Mouse (Mus musculus): ENCODE data around the gene Wdhd1. TPM values are rescaled to one million over a fixed set of nuclear protein-coding genes. Genes with fewer than 3 reads are reported as not detected.

The Wdhd1 gene
- total RNA-seq, 2 experiments from 2014 or later: 6.6 to 8.8 TPM

- Histone ChIP-seq H3K4me3 (no peak overlapping the region), H3K27ac (no peak overlapping the region)
- DNase-seq (ENCODE audit: low spot score in 2 of 2): no peak
- TF ChIP-seq CTCF (conservative IDR thresholded peaks at IDR 0.05): no peak
Observed at GRCm38 (mm10) chr14:47206601-47207000, 70.1 kb downstream of the Wdhd1 start.

GRCm38 (mm10) chr14:47205270-47205972, 71.2 kb downstream of the Wdhd1 start:
- TF ChIP-seq CTCF (conservative IDR thresholded peaks at IDR 0.05): no peak
- H3K27ac ChIP-seq: no peak overlapping the region
- DNase-seq (ENCODE audit: low spot score in 2 of 2): no peak
- H3K4me3 ChIP-seq: no peak overlapping the region

GRCm38 (mm10) chr14:47197340-47197739, 79.3 kb downstream of the Wdhd1 start:
- peak in 1 of 2 experiments; percentile 68 for DNase-seq (ENCODE audit: low spot score in 2 of 2)
- TF ChIP-seq CTCF (conservative IDR thresholded peaks at IDR 0.05): no peak
- Histone ChIP-seq H3K4me3 (no peak overlapping the region; the same call in 1 of the 2 replicates), H3K27ac (peak overlapping the region; percentile 58; the same call in 1 of the 2 replicates)

GRCm38 (mm10) chr14:47196711-47197110, 79.9 kb downstream of the Wdhd1 start:
- TF ChIP-seq CTCF (conservative IDR thresholded peaks at IDR 0.05): no peak
- Histone ChIP-seq H3K4me3 (no peak overlapping the region; the same call in 1 of the 2 replicates), H3K27ac (peak overlapping the region; percentile 58; the same call in 1 of the 2 replicates)
- no peak for DNase-seq (ENCODE audit: low spot score in 2 of 2)

- TF ChIP-seq CTCF (conservative IDR thresholded peaks at IDR 0.05): peak; percentile 37
- DNase-seq (ENCODE audit: low spot score in 2 of 2): no peak
- no peak overlapping the region for H3K27ac ChIP-seq
- no peak overlapping the region for H3K4me3 ChIP-seq
Observed at GRCm38 (mm10) chr14:47194096-47194495, 82.6 kb downstream of the Wdhd1 start.

GRCm38 (mm10) chr14:47193506-47193905, 83.2 kb downstream of the Wdhd1 start:
- Histone ChIP-seq H3K27ac (no peak overlapping the region), H3K4me3 (no peak overlapping the region)
- TF ChIP-seq CTCF (conservative IDR thresholded peaks at IDR 0.05): no peak
- no peak for DNase-seq (ENCODE audit: low spot score in 2 of 2)

- Histone ChIP-seq H3K27ac (no peak overlapping the region), H3K4me3 (no peak overlapping the region)
- no peak for DNase-seq (ENCODE audit: low spot score in 2 of 2)
- no peak for TF ChIP-seq CTCF (conservative IDR thresholded peaks at IDR 0.05)
Observed at GRCm38 (mm10) chr14:47191861-47192260, 84.8 kb downstream of the Wdhd1 start.

Other genes with a start within 250 kb of the Wdhd1 start
- 1 to 10 TPM; 1.1 to 1.9 TPM for gene Gch1, start 87.4 kb downstream of the Wdhd1 start, total RNA-seq (2021)
- gene Socs4, start 74 bp upstream of the Wdhd1 start, total RNA-seq (2021): 10 to 100 TPM; 11.1 to 11.8 TPM
- 10 to 100 TPM; 55.1 to 59.2 TPM for gene Mapk1ip1l, start 21.4 kb upstream of the Wdhd1 start, total RNA-seq (2021)
- 1 to 10 TPM in 1 of 2 experiments, under 1 TPM in 1; 0.79 to 1.0 TPM for gene Lgals3, start 90.9 kb upstream of the Wdhd1 start, total RNA-seq (2021)
- 1 to 10 TPM in 1 of 2 experiments, under 1 TPM in 1; 0.52 to 1.6 TPM for gene Dlgap5, start 141.6 kb upstream of the Wdhd1 start, total RNA-seq (2021)
- gene Fbxo34, start 173.6 kb upstream of the Wdhd1 start, total RNA-seq (2021): 10 to 100 TPM; 90.9 to 94.0 TPM